9 mouse cellular contexts compared by ENCODE assay signal in the genomic region with DNA sequence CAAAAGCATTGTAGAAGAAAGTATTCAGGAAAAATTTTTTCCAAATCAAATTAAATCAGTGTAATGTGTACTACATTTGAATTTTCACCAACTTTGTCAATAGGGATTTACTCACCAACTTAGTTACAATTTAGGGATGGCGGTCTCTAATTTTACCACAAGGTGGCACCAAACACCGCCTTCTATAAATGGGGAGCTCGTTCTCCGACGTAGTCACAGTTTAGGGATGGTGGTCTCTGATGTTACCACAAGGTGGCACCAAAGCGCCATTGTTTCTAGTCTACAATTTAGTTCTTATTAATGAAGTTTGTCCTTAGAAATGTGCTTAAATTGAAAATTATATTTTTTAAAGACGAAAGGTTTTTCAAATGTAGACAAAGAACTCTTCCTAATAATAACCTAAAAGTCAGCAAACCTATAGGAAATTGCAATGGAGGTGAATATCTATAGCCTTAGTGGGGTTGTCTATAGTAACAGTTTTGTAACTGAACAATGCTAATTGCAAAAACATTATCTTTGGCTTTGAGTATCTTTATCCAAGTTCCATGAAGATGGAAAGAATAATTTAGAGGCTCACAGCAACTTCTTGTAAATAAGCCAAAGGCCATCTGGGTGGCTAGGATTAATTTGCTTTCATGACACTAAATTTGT. TPM values are rescaled to one million over a fixed set of nuclear protein-coding genes. Genes with fewer than 3 reads are reported as not detected.
DNase-seq lines count a peak whose midpoint lies in the region; ATAC-seq and TF ChIP-seq lines count a peak whose summit lies in the region.
"Had no signal": no experiment of that assay in that cellular context is flagged by ENCODE, and none has a peak within 500 bp of the region (broad histone marks: within the 10 kb centered on the region; RNA-seq: fewer than 3 reads in every experiment).

No protein-coding gene starts in this region.

- TF ChIP-seq CTCF in stomach, postnatal 0 days (IDR thresholded peaks at IDR 0.05; ENCODE audit: low read depth) = peak; percentile 100

- peaks cover 18% of the 10 kb centered on the region for H3K36me3 ChIP-seq in liver, embryonic 15.5 days (replicated peaks)
- H3K36me3 ChIP-seq in neural tube, embryonic 12.5 days = peaks cover 13% of the 10 kb centered on the region
- H3K36me3 ChIP-seq in stomach, postnatal 0 days (ENCODE audit: control insufficient read depth, insufficient read depth, low read length) = 0 out of 2 replicates have a peak, but pooled peaks cover 3% of the 10 kb centered on the region

- no peak overlapping the region for H3K9ac ChIP-seq in liver, embryonic 15.5 days
- no peak overlapping the region for H3K9ac ChIP-seq in neural tube, embryonic 12.5 days
- H3K9ac ChIP-seq in stomach, postnatal 0 days (ENCODE audit: low read length) = no peak overlapping the region
- H3K9ac ChIP-seq: embryonic facial prominence, embryonic 15.5 days had no signal

- H3K4me2 ChIP-seq in liver, embryonic 15.5 days = no peak overlapping the region
- no peak overlapping the region for H3K4me2 ChIP-seq in neural tube, embryonic 12.5 days (replicated peaks)
- H3K4me2 ChIP-seq in stomach, postnatal 0 days (replicated peaks; ENCODE audit: low read depth) = no peak overlapping the region
- H3K4me2 ChIP-seq: embryonic facial prominence, embryonic 15.5 days had no signal

- TF ChIP-seq EP300 in stomach, postnatal 0 days (optimal IDR thresholded peaks at IDR 0.05) = no peak

- under 1% methylated on average over 7 of the region's 7 CpGs for WGBS in liver, embryonic 15.5 days (ENCODE audit: insufficient replicate concordance)
- under 1% methylated on average over 7 of the region's 7 CpGs for WGBS in neural tube, embryonic 12.5 days
- WGBS in stomach, postnatal 0 days = under 1% methylated on average over 7 of the region's 7 CpGs

- H3K27ac ChIP-seq in liver, embryonic 15.5 days (replicated peaks) = no peak overlapping the region
- no peak overlapping the region for H3K27ac ChIP-seq in neural tube, embryonic 12.5 days
- H3K27ac ChIP-seq in stomach, postnatal 0 days (replicated peaks) = no peak overlapping the region
- H3K27ac ChIP-seq: embryonic facial prominence, embryonic 15.5 days had no signal

- intact Hi-C loops in heart, postnatal 10 days (cut with DNase I) = loop anchor here (1.0 to 10.0 kb wide), 3 partner anchors 301 to 1081 kb away; no protein-coding TSS in a partner anchor

- peak; percentile 93 for DNase-seq in CD4-positive, CD25-positive, alpha-beta regulatory T cell, adult 2 months (ENCODE audit: low read depth, low spot score)
- peak; percentile 94 for DNase-seq in brain, adult 2 months (ENCODE audit: low read depth, low spot score)
- peak; percentile 81 for DNase-seq in fibroblast of lung, adult 2 months (ENCODE audit: low read depth)
- peak; percentile 91 to 94 for DNase-seq in heart, postnatal 10 days
- DNase-seq in kidney, postnatal 36 days = peak; percentile 90 to 93
- DNase-seq in stomach, postnatal 0 days (ENCODE audit: low spot score) = peak; percentile 84

- no peaks in the 10 kb centered on the region; the same call in 1 of the 2 replicates for H3K4me1 ChIP-seq in liver, embryonic 15.5 days (replicated peaks)
- H3K4me1 ChIP-seq in neural tube, embryonic 12.5 days = no peaks in the 10 kb centered on the region
- no peaks in the 10 kb centered on the region for H3K4me1 ChIP-seq in stomach, postnatal 0 days (replicated peaks; ENCODE audit: control insufficient read depth, insufficient read depth)
- H3K4me1 ChIP-seq: embryonic facial prominence, embryonic 15.5 days had no signal

- no peaks in the 10 kb centered on the region for H3K27me3 ChIP-seq in liver, embryonic 15.5 days
- no peaks in the 10 kb centered on the region for H3K27me3 ChIP-seq in neural tube, embryonic 12.5 days (replicated peaks)
- no peaks in the 10 kb centered on the region for H3K27me3 ChIP-seq in stomach, postnatal 0 days (ENCODE audit: control insufficient read depth, insufficient read depth, low read length)
- H3K27me3 ChIP-seq: embryonic facial prominence, embryonic 15.5 days had no signal

- peak; percentile 53 for ATAC-seq in liver, embryonic 15.5 days (ENCODE audit: insufficient read depth)
- peak; percentile 74 for ATAC-seq in neural tube, embryonic 12.5 days (ENCODE audit: low FRiP score, low read depth)
- ATAC-seq in stomach, postnatal 0 days (ENCODE audit: low FRiP score, low TSS enrichment) = peak; percentile 77

- H3K9me3 ChIP-seq in liver, embryonic 15.5 days (replicated peaks) = no peaks in the 10 kb centered on the region
- no peaks in the 10 kb centered on the region for H3K9me3 ChIP-seq in neural tube, embryonic 12.5 days
- no peaks in the 10 kb centered on the region for H3K9me3 ChIP-seq in stomach, postnatal 0 days (ENCODE audit: control insufficient read depth, low read length)
- H3K9me3 ChIP-seq: embryonic facial prominence, embryonic 15.5 days had no signal

- no peak overlapping the region for H3K4me3 ChIP-seq in liver, embryonic 15.5 days (replicated peaks)
- H3K4me3 ChIP-seq in neural tube, embryonic 12.5 days = no peak overlapping the region
- H3K4me3 ChIP-seq in stomach, postnatal 0 days (ENCODE audit: low read depth, low read length) = no peak overlapping the region
- H3K4me3 ChIP-seq: embryonic facial prominence, embryonic 15.5 days had no signal

RNA-seq across cellular contexts. Expression of gene Lgr4, which starts 13.2 kb away (rescaled TPM):
- 10 to 100 TPM; 34.3 to 36.6 TPM for total RNA-seq in heart, postnatal 10 days (2021)
- polyA plus RNA-seq in liver, embryonic 15.5 days (2015; fragmentation: Nextera tagmentation; extraction: Ambion mirVana) = 3.0 and 3.5 TPM in 2 replicates
- 18.2 and 19.5 TPM in 2 replicates for polyA plus RNA-seq in neural tube, embryonic 12.5 days (2016; fragmentation: Nextera tagmentation; extraction: Ambion mirVana)
- 15.0 and 16.0 TPM in 2 replicates for polyA plus RNA-seq in stomach, postnatal 0 days (2015; fragmentation: Nextera tagmentation; extraction: Ambion mirVana)

RNA-seq across cellular contexts. Expression of gene Lin7c, which starts 13.6 kb away (rescaled TPM):
- 10 to 100 TPM; 55.1 to 56.9 TPM for total RNA-seq in heart, postnatal 10 days (2021)
- polyA plus RNA-seq in liver, embryonic 15.5 days (2015; fragmentation: Nextera tagmentation; extraction: Ambion mirVana) = 17.3 and 18.1 TPM in 2 replicates
- 155 and 163 TPM in 2 replicates for polyA plus RNA-seq in neural tube, embryonic 12.5 days (2016; fragmentation: Nextera tagmentation; extraction: Ambion mirVana)
- polyA plus RNA-seq in stomach, postnatal 0 days (2015; fragmentation: Nextera tagmentation; extraction: Ambion mirVana) = 36.1 and 38.4 TPM in 2 replicates
